Mouse (Mus musculus) CH12F3 (cell line): ENCODE measurements around the gene Fgfr2.

Experiments used
- in situ Hi-C: fragments of 300-500 bp; cut with MboI; formaldehyde crosslinking; loops from 2 replicates; pipeline ENCODE4 v1.14.3; 2020; ENCODE audit warnings: low sequenced_read_pairs

The Fgfr2 gene

DNA sequence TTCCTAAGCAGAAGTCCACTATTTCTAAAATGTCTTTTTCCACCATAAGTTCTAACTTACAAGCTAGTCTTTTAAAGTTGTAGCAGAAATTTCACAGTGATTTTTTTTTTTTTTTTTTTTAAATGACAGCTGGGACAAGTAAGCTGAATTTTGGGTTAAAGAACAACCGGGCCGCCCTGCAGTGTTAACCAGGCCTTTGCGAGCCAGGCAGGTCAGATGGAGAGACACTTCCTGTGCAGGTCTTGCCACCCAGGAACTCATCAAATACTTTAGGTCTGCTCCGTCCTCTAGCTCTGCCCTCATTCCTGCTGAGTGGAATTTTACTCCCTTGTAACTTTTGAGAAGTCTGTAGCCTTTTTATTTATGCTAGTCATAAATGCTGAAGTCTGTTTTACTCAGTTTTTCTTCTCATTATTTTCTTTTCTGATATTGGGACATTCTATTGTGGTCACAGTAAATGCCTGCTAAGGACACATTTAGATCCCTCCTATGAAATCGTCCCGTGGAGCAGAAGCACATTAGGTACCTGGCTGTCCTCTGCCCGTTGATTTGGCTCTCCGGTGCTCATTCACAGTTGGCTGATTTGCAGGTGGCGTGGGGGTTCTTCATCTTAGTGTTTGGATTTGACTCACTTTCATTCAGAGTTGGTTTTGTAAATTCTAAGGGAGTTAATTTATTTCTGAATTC lies 2228.1 kb downstream of the Fgfr2 start:
- in situ Hi-C loops: no loop called here

DNA sequence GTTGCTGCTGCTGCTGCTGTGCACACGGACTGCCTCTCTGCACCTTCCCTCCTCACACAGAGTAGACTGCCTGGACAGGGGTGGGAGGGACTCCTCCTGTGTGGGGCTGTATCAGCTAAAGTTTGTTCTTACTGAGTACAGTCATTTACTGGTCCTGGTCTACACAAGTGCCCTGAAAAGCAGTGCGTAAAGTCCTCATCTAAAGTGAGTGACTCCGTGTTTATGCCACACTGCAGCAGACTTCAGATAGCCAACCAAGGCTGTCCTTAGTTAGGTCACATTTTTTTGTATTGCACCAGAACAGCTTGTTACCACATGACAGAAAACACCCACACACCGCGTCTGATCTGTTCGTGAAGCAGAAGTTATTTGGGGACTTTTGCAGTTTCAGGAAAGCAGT lies 2230.2 kb downstream of the Fgfr2 start:
- in situ Hi-C loops: no loop called here

DNA sequence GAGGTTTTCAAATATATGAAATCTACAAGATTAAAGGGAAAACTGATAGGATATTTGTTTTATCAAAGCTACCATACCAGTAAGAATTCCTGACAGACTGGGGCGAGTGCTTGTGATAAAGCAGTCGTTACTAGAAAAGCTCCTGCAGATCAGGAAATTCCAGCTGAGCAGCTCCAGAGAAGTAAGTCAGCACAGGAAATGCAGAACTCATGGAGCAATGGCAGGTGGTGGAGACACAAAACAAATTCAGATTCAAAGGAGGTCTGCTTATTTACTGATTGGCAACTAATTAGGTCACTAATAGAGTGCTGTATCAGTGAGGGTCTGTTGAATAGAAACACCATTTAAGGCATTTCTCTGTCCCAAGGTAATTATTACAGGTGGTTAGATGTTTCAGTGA lies 2232.3 kb downstream of the Fgfr2 start:
- in situ Hi-C loops: no loop called here

DNA sequence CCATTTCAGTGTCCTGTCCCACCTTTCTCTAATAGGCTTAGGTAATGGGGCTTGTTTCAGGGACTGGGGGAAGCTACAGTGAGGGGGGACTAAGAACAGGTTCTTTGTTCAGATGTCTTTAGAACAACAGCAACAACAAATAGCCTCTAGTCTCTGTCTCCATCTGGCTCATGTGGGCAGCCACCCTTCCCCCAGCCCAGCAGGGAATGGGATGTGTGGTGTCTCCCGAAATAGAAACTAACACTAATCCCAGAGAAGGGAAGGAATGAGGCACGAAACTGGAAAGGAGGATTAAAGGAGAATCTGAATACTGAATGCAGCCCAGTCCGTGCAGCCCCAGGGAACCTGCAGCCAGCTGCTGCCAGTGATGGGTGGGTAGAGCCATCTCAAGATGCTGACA lies 2235.2 kb downstream of the Fgfr2 start:
- in situ Hi-C loops: no loop called here

DNA sequence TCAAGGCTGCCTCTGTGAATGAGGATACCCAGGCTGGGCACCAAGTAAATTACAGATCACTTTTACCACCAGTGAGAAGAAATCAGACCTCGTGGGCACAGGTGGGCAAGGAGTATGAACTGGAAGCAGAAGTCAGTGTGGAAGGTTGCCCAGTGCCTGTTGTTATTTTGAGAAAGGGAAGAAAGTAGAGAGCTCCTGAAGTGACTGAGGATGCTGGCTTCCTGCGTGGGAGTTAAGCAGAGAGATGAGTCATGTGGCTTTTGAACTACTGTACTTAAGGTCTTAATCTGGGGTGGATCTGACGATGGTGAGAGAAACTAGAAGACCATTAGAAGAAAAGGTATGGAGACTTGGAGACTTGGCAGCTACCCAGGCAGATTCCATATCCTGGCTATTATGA lies 2236.9 kb downstream of the Fgfr2 start:
- in situ Hi-C loops: no loop called here

DNA sequence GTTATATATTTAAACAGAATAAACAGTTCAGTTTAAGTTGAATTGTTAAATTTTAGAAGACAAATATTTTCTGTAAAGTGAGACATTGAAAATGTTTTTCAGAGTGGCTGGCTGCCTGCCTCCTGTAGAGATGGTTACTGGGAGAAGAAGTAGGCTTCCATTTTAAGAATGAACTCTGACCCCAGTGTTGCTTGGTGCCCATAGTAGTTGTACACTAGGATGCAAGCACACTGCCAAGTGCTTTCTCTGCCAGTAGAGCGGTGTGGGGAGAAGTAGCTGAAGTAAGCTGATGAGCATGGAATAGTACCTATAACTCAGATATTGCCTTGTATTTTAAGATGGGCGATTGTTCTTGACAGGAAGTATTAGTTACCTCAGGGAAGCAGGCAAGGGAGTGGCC lies 2239.0 kb downstream of the Fgfr2 start:
- in situ Hi-C loops: no loop called here

DNA sequence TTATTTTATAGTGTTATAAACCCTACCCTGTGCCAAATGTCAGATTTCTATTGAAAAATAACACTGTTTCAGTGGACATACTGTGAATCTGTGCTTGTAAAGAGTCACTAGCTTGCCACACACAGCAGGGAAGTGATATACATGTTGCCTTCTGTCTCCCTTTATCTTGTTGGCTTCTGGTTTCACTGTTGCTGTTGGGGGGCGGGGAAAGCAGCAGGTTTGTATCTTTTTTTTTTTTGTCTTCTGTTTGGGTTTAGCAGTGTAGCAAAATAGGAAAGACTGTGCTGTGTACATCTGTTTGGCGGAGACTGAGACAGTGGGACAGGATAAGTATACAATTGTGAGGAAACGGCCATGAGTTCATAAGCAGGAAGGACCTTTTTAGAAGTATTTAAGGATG lies 2255.9 kb downstream of the Fgfr2 start:
- in situ Hi-C loops: no loop called here

DNA sequence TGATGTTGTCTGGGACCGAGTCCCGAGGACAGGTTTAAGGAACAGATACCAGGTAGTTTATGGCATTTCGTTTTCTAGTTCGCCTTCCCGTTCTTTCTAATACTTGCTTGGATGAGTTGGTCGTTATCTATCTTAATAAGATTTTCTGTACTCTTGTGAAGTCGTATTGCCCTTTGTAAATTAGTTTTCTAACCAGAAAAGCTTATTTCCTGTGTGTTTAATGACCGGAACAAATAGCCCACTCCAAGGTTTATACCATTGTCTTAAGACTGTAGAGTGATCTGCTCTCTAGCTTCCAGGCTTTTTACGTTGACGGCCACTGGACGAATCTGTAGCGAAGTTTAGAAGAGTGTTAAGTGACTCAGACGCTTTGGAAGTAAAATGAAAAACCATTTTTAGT lies 2256.5 kb downstream of the Fgfr2 start:
- in situ Hi-C loops: no loop called here

DNA sequence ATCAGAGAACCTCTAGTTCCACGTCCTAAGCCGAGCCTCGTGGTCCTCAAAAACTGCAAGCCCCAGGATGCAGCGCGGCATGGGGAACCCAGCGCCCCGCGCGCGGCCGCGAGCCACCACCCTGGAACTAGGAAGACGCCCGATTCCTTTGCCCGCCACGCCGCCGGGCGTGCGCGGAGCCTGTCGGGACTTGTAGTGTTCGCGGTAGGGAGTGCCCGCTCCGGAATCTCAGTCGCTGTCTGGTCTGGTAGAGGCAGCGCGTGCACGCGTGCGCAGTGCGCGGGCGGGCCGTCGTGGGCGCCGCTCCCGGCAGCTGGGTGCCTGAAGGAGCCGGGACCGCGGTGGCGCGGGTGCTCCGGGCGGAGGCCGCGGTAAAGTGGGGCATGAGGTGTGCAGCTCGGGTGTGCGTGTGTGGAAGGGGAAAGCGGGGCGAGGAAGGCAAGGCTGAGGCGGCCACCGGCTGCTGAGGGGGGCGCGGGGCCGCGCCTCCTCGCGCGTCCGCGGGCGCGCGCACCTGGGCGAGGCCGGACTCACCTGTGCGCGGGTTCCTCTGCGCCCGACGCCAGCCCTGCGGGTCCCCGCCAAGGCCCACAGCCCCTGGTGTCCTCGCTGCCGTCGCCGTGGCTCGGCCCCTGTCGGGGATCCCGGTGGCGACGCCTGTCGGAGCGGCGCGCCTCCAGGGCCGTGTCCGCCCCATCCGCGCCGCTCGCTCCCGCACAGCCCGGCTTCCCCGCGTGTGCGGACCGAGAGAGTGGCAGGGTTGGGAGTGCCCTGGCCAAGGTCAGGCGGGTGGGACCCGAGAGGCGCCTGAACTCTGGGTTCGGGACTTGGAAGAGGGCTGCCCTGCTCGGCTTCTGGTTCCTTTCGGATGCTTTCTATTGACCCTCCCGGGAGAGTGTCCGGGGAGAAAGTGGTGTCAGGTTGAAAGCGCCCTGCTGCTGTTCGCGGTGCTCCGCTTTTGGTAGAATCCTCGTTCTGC lies 2257.2 kb downstream of the Fgfr2 start, which contains the start of gene Plekha1:
Gene Plekha1, plus strand, starts transcription at position 144 of the 979 bp plus-strand sequence.
- in situ Hi-C loops: no loop called here

DNA sequence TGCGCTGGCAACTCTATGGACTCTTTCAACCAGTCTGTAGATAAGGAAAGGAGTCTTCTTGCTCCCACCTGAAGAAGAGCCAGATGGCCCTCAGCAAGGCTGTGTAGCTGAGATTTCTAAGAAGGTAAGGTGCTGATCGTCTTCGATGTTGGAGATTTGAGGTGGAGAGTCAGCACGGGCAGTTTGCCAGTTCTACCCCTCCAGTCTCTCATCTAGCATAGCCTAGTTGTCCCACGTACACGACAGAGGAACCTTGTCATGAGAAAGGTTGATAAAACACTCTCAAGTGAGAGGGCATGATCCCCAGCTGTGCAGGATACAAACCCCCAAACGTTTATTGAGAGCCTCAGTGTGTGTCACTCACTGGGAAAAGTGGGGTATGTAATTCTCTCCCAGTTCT lies 2258.4 kb downstream of the Fgfr2 start:
- in situ Hi-C loops: no loop called here

DNA sequence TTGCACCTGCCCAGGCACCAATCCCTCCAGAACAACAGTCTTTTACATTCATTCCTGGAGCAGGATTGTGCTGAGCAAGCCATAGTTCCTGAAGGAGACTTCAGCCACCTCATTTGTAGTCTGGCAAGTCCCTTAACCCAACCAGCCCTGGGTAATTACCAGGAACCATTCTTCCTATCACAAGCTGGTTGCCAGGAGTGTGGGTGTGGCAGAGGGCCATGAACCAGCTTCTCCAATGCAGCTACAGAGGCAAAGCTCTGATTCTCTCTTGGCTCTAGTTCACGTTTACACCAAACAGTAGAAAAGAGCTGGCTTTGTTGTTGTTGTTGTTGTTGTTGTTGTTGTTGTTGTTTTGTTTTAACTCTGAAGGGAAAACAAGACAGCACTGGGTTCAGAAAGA lies 2260.6 kb downstream of the Fgfr2 start:
- in situ Hi-C loops: no loop called here

DNA sequence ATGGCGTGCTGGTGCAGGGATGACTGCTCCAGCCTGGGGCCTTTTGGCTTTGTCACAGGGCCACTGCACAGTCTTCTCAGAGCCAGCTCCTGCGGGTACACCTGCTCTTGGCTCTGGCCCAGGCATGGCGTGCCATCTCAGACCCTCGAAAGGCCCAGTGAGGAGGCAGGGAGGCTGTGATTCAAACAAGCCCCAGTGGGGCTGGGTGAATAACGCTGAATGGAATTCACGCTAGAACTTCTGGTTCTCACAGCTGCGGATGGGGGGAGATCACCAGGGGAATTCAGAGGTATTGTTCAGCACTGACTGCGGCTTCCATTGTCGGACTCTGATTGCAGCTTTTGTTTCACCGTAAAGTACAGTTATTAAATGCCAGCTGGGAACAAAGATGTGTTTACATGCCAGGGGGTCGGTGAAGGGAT lies 2262.4 kb downstream of the Fgfr2 start:
- in situ Hi-C loops: no loop called here

DNA sequence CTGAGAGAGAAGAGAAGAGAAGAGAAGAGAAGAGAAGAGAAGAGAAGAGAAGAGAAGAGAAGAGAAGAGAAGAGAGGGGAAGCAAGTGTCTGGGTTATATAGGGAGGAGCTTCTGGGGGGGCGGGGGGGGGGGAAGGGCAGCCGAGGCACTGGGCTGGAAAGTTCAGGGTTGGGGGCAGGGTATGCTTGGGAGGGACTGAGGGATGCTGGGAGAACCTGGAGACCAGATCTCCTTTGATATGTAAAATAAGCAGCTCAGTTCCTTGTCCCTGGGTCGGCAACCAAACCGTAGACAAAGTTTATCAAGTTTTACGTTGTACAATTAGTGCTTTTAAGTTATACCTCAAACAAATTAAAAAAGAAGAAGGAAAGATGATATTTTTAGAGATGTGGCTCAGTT lies 2263.2 kb downstream of the Fgfr2 start:
- in situ Hi-C loops: no loop called here

DNA sequence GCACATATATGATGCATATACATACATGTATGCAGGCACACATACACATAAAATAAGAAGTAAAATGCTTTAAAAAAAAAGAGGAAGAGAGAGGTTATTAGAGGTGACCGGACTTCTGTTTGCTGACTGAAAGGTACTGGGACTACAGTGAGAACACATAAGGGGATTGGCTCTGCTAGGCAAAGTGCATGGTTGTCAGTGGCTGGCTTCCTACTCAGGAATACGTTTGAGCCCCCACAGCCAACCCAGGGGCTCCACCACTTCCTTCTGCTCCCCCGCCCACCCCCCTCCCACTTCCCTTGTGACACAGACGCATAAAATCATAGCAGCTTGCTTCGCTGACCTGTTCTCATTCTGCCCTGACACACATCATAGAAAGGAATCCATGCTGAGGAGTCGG lies 2265.2 kb downstream of the Fgfr2 start:
- in situ Hi-C loops: no loop called here

DNA sequence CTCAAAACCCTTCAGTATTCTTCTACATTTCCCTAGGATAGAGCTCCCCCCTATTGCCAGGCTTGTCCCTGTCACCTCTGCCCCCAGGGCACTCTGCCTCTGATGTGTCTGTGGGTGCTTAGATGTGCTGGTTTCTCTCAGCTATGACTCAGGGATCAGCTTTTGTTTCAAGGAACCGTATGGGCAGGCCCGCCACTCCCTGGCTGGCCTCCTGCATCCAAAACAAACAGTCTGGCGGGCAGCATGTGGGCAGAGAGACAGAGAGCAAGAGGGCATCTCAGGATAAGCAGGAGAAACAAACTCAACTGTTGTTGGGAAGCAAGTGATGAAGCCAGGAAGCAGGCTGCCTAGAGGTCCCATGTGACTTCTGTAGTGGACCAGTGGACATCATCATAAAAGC lies 2267.5 kb downstream of the Fgfr2 start:
- in situ Hi-C loops: no loop called here

DNA sequence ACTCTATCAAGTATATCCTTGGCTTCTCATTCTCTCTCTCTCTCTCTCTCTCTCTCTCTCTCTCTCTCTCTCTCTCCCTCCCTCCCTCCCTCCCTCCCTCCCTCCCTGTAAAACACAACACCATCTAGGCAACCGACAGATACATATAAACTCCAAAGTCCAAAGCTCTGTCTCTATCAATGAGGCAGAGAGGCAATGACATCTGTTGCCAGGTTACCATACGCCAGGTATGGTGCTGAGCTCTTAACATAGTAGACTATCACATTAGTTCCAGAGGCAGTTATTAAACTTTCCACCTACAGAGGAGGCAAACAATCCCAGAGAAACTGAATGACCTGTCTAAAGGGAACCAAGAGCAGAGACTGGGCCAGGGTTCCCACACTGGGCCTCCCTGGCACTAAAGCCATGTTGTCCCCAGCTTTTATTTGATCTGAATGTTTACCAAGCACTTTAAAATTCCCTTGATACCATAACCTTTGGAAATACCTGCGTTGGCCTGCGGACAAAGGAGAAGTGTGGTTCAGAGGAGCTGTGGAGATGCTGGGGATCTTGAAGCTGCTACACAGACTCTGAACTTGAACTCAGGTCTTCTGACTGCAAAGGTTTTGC lies 2268.4 kb downstream of the Fgfr2 start:
- in situ Hi-C loops: no loop called here

DNA sequence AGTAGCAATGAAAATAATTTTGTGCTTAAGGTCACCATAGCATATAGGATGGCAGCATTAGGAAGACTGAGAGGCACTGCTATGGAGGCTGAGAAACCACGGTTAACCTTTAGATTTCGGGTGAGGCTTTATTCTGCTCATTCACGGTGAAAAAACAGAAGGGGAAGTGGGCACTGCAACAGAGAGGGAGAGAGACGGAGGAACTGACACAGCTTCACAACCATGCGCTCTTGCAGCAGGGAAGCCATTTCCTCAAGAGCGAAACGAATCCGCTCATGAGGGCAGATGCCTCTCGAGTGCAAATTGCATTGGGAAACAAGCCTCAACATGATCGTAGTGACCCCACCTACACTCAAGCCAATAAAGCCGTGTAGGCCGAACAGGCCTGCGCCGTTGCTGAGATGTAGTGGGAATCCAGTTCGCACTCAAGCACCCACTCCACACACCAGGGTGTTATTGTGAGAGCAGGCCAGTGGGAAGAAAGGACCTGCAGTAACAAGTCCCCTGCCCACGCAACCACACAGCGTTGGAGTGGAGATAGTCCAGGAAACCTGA lies 2275.9 kb downstream of the Fgfr2 start:
- in situ Hi-C loops: no loop called here

DNA sequence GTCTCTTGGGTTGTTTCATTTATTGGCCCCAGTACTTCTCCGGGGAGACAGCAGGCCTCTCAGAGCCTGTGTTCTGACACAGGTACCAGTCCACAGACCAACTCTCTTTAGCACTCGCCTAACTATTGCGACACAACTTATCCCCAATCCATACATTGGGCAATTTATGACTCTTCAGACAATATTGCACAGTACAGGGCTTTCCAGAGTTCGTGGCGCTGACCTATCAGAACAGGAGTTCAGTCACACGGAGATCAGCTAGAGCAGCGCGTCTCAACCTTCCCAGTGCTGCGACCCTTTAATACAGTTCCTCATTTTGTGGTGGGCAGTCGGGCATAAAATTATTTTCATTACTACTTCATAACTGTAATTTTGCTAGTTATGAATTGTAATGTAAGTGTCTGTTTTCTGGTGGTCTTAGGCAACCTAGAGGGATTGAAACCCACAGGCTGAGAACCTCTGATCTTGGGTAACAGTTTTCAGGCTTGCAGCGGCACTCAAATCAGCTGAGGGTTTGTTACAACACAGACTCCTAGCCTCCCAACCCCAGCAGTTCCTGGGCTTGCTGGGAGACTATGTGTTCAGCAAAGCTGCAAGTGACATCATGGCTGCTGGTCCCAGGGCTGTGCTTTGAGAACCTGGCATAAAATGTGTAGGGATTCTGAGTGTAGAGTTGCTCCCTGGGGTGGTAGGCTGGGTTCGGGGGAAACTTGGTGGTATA lies 2283.6 kb downstream of the Fgfr2 start:
- in situ Hi-C loops: no loop called here

DNA sequence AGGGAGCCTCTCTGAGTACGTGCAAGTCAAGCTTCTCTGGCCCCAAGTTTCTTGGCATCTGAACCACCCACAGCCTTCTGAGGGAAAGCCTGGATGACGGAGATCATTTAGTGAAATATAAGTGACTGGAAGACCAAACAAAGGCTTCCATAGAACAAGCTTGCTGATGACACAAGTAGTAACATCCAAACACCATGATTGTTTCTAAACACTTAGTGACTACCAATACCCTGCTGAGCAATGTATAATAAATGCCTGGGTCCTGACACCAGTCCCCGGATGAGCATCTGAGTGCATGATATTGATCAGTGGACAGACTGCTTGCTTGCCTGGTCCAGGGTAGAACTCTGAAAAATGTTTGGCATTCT lies 2284.5 kb downstream of the Fgfr2 start:
- in situ Hi-C loops: no loop called here

DNA sequence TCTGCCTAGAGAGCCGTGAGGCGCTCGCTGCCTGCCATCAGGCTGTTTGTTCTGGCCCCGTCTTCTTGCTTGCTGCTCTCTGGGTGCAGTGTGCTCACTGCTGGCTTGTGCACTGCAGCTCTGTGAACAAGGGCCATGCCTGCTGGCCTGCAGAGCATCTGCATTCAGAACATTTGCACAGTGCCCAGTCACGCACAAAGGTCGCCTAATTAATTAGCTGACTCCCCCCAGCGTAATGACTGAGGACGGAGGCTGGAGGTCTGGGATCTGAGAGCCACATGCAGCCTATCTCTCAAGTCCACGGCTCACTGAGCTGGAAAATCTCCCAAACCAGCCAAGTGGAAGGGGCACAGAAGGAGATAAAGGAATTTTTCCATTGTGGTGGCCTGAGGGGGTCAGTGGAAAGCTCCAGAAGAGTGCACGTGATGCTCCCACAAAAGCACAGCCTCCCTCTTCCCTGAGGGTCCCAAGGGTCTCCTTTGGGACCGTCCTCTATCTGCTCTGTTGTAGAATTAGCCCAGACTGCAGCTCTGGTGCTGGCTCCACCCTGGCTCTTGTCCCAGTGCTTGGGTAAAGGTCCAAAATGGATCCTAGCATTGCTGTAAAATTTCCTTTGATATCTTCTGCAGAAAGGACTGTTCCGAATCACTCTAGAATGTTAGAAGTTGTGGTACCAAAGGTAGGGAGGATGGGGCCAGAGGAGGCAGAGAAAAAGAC lies 2285.1 kb downstream of the Fgfr2 start:
- in situ Hi-C loops: no loop called here
